Comparison of ENCODE assay signal across 10 mouse cellular contexts in the genomic region with DNA sequence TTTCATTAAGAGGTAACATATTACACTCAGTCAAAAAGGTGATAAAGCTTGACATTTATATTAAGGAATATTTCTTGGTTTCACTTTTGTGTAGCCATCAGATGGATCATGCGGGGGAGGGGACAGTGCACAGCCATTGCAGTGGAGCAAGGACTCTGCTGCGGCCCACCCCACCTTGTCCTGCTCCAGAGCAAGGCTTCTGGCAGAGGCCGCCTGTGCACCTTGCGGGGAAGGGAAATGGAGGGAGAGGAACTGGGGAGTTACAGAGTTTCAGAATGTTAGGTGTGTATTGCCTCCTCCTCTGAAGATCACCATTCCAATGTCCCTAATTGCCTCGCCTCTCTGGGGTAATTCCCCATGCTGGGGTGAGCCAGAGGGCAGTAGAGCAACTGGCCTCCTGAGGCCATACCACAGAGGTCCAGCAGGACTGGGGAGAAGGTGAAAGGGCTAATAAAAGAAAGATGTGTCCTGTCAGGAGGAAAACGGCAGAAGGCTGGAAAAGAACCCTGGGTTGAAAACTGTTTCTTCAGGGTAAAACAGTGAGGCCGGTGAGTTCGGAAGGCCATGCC. TPM values are rescaled to one million over a fixed set of nuclear protein-coding genes. Genes with fewer than 3 reads are reported as not detected.
DNase-seq lines count a peak whose midpoint lies in the region; ATAC-seq lines count a peak whose summit lies in the region.
"Had no signal": no experiment of that assay in that cellular context is flagged by ENCODE, and none has a peak within 500 bp of the region (broad histone marks: within the 10 kb centered on the region; RNA-seq: fewer than 3 reads in every experiment).

No protein-coding gene starts in this region.

- peak overlapping the region; percentile 54 for H3K27ac ChIP-seq in embryonic facial prominence, embryonic 10.5 days (replicated peaks)
- peak overlapping the region; percentile 25; the same call in 1 of the 2 replicates for H3K27ac ChIP-seq in heart, embryonic 15.5 days
- H3K27ac ChIP-seq in neural tube, embryonic 13.5 days (replicated peaks): 0 out of 2 replicates have a peak overlapping the region, but pooled peaks have one; percentile 5

- peak; percentile 35 to 38 for DNase-seq in kidney, postnatal 4 days
- DNase-seq in kidney, postnatal 36 days: no peak
- peak; percentile 48 for DNase-seq in embryonic facial prominence, embryonic 10.5 days (ENCODE audit: low spot score)
- no peak for DNase-seq in gastrocnemius, postnatal 25 days
- DNase-seq in left cerebral cortex, adult 11 months (ENCODE audit: low spot score): no peak

- 27% methylated on average over 8 of the region's 8 CpGs for WGBS in embryonic facial prominence, embryonic 10.5 days
- WGBS in heart, embryonic 15.5 days: 63% methylated on average over 8 of the region's 8 CpGs
- WGBS in neural tube, embryonic 13.5 days: 31% methylated on average over 8 of the region's 8 CpGs

- H3K9ac ChIP-seq in heart, embryonic 15.5 days: no peak overlapping the region
- 0 out of 2 replicates have a peak overlapping the region, but pooled peaks have one; percentile 26 for H3K9ac ChIP-seq in neural tube, embryonic 13.5 days

- no peak overlapping the region for H3K4me2 ChIP-seq in heart, embryonic 15.5 days
- H3K4me2 ChIP-seq in neural tube, embryonic 13.5 days: no peak overlapping the region

- H3K36me3 ChIP-seq in embryonic facial prominence, embryonic 10.5 days (replicated peaks): peaks cover 14% of the 10 kb centered on the region
- 0 out of 2 replicates have a peak, but pooled peaks cover 3% of the 10 kb centered on the region for H3K36me3 ChIP-seq in heart, embryonic 15.5 days
- no peaks in the 10 kb centered on the region for H3K36me3 ChIP-seq in neural tube, embryonic 13.5 days

- no peaks in the 10 kb centered on the region for H3K9me3 ChIP-seq in embryonic facial prominence, embryonic 10.5 days
- H3K9me3 ChIP-seq in heart, embryonic 15.5 days (replicated peaks): no peaks in the 10 kb centered on the region
- H3K9me3 ChIP-seq in neural tube, embryonic 13.5 days: no peaks in the 10 kb centered on the region

- H3K27me3 ChIP-seq in embryonic facial prominence, embryonic 10.5 days (replicated peaks; ENCODE audit: low read depth, poor library complexity, severe bottlenecking): no peaks in the 10 kb centered on the region
- H3K27me3 ChIP-seq in heart, embryonic 15.5 days: no peaks in the 10 kb centered on the region
- H3K27me3 ChIP-seq in neural tube, embryonic 13.5 days: no peaks in the 10 kb centered on the region

- no peak for ATAC-seq in heart, embryonic 15.5 days (replicated peaks; ENCODE audit: insufficient number of reproducible peaks, insufficient read depth, low FRiP score, low read depth)
- ATAC-seq in neural tube, embryonic 13.5 days (ENCODE audit: low read depth): no peak
- ATAC-seq: intestine, postnatal 0 days had no signal

- no peak overlapping the region for H3K4me3 ChIP-seq in embryonic facial prominence, embryonic 10.5 days
- no peak overlapping the region for H3K4me3 ChIP-seq in heart, embryonic 15.5 days
- no peak overlapping the region for H3K4me3 ChIP-seq in neural tube, embryonic 13.5 days

- peaks cover 56% of the 10 kb centered on the region for H3K4me1 ChIP-seq in embryonic facial prominence, embryonic 10.5 days
- H3K4me1 ChIP-seq in heart, embryonic 15.5 days (replicated peaks): peaks cover 44% of the 10 kb centered on the region
- H3K4me1 ChIP-seq in neural tube, embryonic 13.5 days (replicated peaks): peaks cover 58% of the 10 kb centered on the region

RNA-seq across cellular contexts. Expression of gene Skor1, which starts 47.4 kb away (rescaled TPM):
- polyA plus RNA-seq in embryonic facial prominence, embryonic 10.5 days (2016; fragmentation: Nextera tagmentation; extraction: Ambion mirVana): 0.06 and 0.10 TPM in 2 replicates
- not detected in 2 replicates for polyA plus RNA-seq in heart, embryonic 15.5 days (2015; fragmentation: Nextera tagmentation; extraction: Ambion mirVana)
- 25.4 and 27.9 TPM in 2 replicates for polyA plus RNA-seq in neural tube, embryonic 13.5 days (2015; fragmentation: Nextera tagmentation; extraction: Ambion mirVana)
- under 1 TPM; 0.08 TPM for total RNA-seq in gastrocnemius, postnatal 25 days (2021)
- total RNA-seq: megakaryocyte-erythroid progenitor cell, adult 5-6 weeks had no signal
- polyA plus RNA-seq: intestine, postnatal 0 days; liver, embryonic 16.5 days had no signal

Comparison
In these comparisons a context has a peak if more than half of its experiments do, and no peak if none do; other contexts are left out.
1. DNase-seq: peak in kidney, postnatal 4 days (2 of 2) and embryonic facial prominence, embryonic 10.5 days (single experiment); none in kidney, postnatal 36 days (0 of 2), gastrocnemius, postnatal 25 days (single experiment) and left cerebral cortex, adult 11 months (single experiment).
2. RNA of gene Skor1, which starts 47.4 kb away (polyA plus RNA-seq): 25.4 to 27.9 TPM in neural tube, embryonic 13.5 days; 0.06 to 0.10 TPM in embryonic facial prominence, embryonic 10.5 days and not detected in heart, embryonic 15.5 days; every median in the first group is over 10 times any median in the second.
3. Peak in every context shown above with its lines, with median percentiles within 50 percentile points of each other: H3K27ac ChIP-seq.